Mouse (Mus musculus) heart, embryonic 16.5 days (tissue): ENCODE measurements around the gene Ubn1. TPM values are rescaled to one million over a fixed set of nuclear protein-coding genes. Genes with fewer than 3 reads are reported as not detected.

Source experiments
- ATAC-seq: fragments of 200-750 bp; cut with Nextera tagmentation; replicated peaks from 2 replicates; pipeline ENCODE4 v1.8.0; 2017; ENCODE audit warnings: moderate number of reproducible peaks; ENCODE audit not compliant: insufficient read depth, low FRiP score; ENCODE audit errors: extremely low read depth
- H3K27ac ChIP-seq: fragments of 300-500 bp; sonication (generic); 2 replicates; pipeline ENCODE4 v1.5.1; 2014; ENCODE audit warnings: mild to moderate bottlenecking, low read length, control low read depth, moderate library complexity
- H3K27me3 ChIP-seq: fragments of 300-500 bp; sonication (generic); 2 replicates; pipeline ENCODE4 v1.6.1; 2014; ENCODE audit warnings: low read length, mixed read lengths; ENCODE audit not compliant: control insufficient read depth, insufficient read depth
- H3K36me3 ChIP-seq: fragments of 300-500 bp; sonication (generic); 2 replicates; pipeline ENCODE4 v1.6.1; 2014; ENCODE audit not compliant: control insufficient read depth, insufficient read depth
- H3K4me1 ChIP-seq: fragments of 300-500 bp; sonication (generic); 2 replicates; pipeline ENCODE4 v1.6.1; 2014; ENCODE audit warnings: low read length, mixed read lengths; ENCODE audit not compliant: control insufficient read depth, insufficient read depth
- H3K4me2 ChIP-seq: fragments of 300-500 bp; sonication (generic); 2 replicates; pipeline ENCODE4 v1.6.1; 2014; ENCODE audit warnings: low read depth, mild to moderate bottlenecking, control low read depth, low read length
- H3K4me3 ChIP-seq: fragments of 300-500 bp; sonication (generic); 2 replicates; pipeline ENCODE4 v1.5.1; 2014; ENCODE audit warnings: mild to moderate bottlenecking, control low read depth, low read length
- H3K9ac ChIP-seq: fragments of 300-500 bp; sonication (generic); 2 replicates; pipeline ENCODE4 v1.6.1; 2014; ENCODE audit warnings: low read length, control low read depth
- H3K9me3 ChIP-seq: fragments of 300-500 bp; sonication (generic); replicated peaks from 2 replicates; pipeline ENCODE4 v1.6.1; 2016; ENCODE audit warnings: low read length; ENCODE audit not compliant: control insufficient read depth
- WGBS: fragments of 180-500 bp; shearing (Covaris S2); extraction: QIAGEN DNeasy Blood & Tissue Kit; methylation state at CpG from one replicate; pipeline ENCODE4 v1.1.7; 2014; 5-methylcytosine and 5-hydroxymethylcytosine counted together
- polyA plus RNA-seq: library from polyadenylated mRNA; unstranded; fragments of >200 nt; fragmentation: Nextera tagmentation; extraction: Ambion mirVana; gene quantifications from 2 replicates; pipeline ENCODE4 v1.2.1, GENCODE M21; 2015

Gene Ubn1
- polyA plus RNA-seq, 1 experiment from 2014 or later = 14.0 TPM

- no peaks in the 10 kb centered on the region for H3K4me1 ChIP-seq
- peaks cover 14% of the 10 kb centered on the region; the same call in 1 of the 2 replicates for H3K27me3 ChIP-seq
- no peak overlapping the region for H3K4me2 ChIP-seq
- 61% methylated on average over 6 of the region's 6 CpGs for WGBS
- H3K4me3 ChIP-seq = no peak overlapping the region
- no peak overlapping the region for H3K9ac ChIP-seq
- no peaks in the 10 kb centered on the region for H3K36me3 ChIP-seq
- H3K27ac ChIP-seq = no peak overlapping the region
- 0 out of 2 replicates have a peak, but pooled peaks cover 2% of the 10 kb centered on the region for H3K9me3 ChIP-seq
- ATAC-seq = no peak
Measured at GRCm38 (mm10) chr16:5123476-5123875, 73.6 kb downstream of the Ubn1 start.

- Histone ChIP-seq H3K36me3 (no peaks in the 10 kb centered on the region), H3K4me1 (peaks cover 25% of the 10 kb centered on the region), H3K9ac (no peak overlapping the region), H3K4me2 (no peak overlapping the region), H3K27me3 (peaks cover 30% of the 10 kb centered on the region), H3K9me3 (no peaks in the 10 kb centered on the region), H3K27ac (no peak overlapping the region), H3K4me3 (no peak overlapping the region)
- 36% methylated on average over 2 of the region's 2 CpGs for WGBS
- no peak for ATAC-seq
Measured at GRCm38 (mm10) chr16:5130196-5130595, 80.3 kb downstream of the Ubn1 start.

DNA sequence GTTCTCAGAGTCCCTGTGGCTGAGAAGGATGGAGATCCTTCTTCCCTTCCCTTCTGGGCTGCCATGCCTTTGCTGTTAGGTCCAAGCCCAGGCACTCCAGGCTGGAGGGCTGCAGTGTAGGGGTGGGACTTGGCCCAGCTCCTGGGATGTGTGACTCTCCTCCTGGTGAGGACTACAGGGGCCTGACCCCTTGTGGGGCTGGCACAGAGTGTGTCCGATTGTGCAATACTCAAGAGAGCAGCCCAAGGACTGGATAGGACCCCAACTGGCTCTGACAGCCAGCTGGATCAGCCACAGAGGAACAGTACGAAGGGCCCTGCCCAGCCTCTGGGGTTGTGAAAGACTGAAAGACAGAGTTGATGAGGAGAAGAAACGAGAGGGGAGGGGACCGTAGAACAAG is 80.9 kb downstream of the Ubn1 start:
- Histone ChIP-seq H3K9me3 (no peaks in the 10 kb centered on the region), H3K27me3 (peaks cover 30% of the 10 kb centered on the region), H3K27ac (no peak overlapping the region), H3K36me3 (no peaks in the 10 kb centered on the region), H3K4me1 (peaks cover 30% of the 10 kb centered on the region), H3K9ac (no peak overlapping the region), H3K4me3 (no peak overlapping the region), H3K4me2 (peak overlapping the region; percentile 19; the same call in 1 of the 2 replicates)
- WGBS = 15% methylated on average over 4 of the region's 4 CpGs
- peak; percentile 37 for ATAC-seq

DNA sequence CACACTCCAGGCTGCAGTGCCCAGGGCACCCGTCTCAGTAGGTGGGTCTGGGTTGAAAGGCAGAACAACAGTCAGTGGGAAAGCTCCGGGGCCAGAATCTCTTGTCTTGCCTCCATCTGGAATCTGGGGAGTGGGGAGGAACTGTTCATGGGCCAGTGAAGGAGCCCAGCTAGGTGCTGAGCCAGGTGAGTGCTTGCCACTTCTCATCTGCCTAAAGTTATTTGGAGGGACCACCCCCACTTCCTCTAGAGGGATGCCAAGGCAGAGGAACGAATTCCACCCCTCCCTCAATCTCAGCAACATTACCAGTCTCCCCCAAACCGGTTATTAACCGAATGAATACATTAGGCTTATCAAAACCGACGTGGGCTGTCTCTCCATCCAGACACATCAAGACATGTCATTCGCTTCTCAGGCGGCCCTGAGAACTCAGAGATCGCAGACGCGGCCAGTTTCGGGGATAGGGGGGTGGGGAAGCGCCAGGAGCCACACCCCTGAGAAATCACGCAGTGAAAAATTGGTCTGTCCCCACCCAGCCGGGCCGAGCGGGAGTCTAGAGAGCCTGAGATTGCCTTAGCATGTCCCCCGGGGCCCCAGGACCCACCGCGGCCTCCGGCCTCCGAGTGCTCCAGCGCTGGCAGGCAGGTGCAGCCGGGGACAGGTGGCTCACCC is 81.5 kb downstream of the Ubn1 start:
- no peak for ATAC-seq
- 5% methylated on average over 25 of the region's 25 CpGs for WGBS
- Histone ChIP-seq H3K36me3 (no peaks in the 10 kb centered on the region), H3K27ac (no peak overlapping the region), H3K4me1 (peaks cover 37% of the 10 kb centered on the region), H3K9ac (no peak overlapping the region; the same call in 1 of the 2 replicates), H3K4me3 (peak overlapping the region; percentile 53), H3K9me3 (no peaks in the 10 kb centered on the region), H3K4me2 (peak overlapping the region; percentile 68; the same call in 1 of the 2 replicates), H3K27me3 (peaks cover 30% of the 10 kb centered on the region)

DNA sequence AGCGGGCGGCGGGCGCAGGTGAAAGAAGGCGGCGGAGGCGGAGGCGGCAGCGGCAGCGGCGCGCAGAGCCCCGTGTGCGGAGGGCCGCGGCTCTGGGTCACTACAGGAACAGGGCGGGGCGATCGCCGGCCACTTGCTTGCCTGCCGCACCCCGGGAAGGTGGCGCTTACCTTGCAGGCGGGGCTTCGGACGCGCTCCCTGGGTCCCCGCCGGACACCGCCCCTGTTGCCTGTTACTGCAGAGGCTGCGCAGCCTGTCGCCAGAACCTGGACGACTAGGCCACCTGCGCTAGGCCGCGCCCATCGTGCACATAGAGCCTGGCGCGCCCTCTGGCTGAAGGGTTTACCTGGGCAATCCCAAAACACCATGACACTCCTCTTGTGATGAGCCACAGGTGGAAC is 82.5 kb downstream of the Ubn1 start, which contains the start of gene Ppl:
Gene Ppl (minus strand): TSS at position 21 of the 401 bp plus-strand sequence.
- Histone ChIP-seq H3K9ac (peak within 1 kb of the TSS; percentile 56), H3K4me1 (peaks cover 45% of the 10 kb centered on the region), H3K9me3 (no peaks in the 10 kb centered on the region), H3K27me3 (peaks cover 30% of the 10 kb centered on the region), H3K4me2 (peak within 1 kb of the TSS; percentile 68), H3K4me3 (peak within 1 kb of the TSS; percentile 53), H3K36me3 (no peaks in the 10 kb centered on the region), H3K27ac (no peak within 1 kb of the TSS)
- 1% methylated on average over 28 of the region's 39 CpGs for WGBS
- no peak for ATAC-seq

- WGBS = 35% methylated on average over 14 of the region's 14 CpGs
- no peak overlapping the region for H3K4me2 ChIP-seq
- no peak overlapping the region for H3K4me3 ChIP-seq
- no peaks in the 10 kb centered on the region for H3K36me3 ChIP-seq
- peaks cover 26% of the 10 kb centered on the region for H3K27me3 ChIP-seq
- no peaks in the 10 kb centered on the region for H3K9me3 ChIP-seq
- peak overlapping the region; percentile 75 for H3K27ac ChIP-seq
- H3K9ac ChIP-seq = no peak overlapping the region
- ATAC-seq = peak; percentile 84
- peaks cover 47% of the 10 kb centered on the region for H3K4me1 ChIP-seq
Measured at GRCm38 (mm10) chr16:5134623-5135330, 84.9 kb downstream of the Ubn1 start.

- Histone ChIP-seq H3K4me1 (peaks cover 46% of the 10 kb centered on the region), H3K9me3 (no peaks in the 10 kb centered on the region), H3K4me3 (no peak overlapping the region), H3K36me3 (no peaks in the 10 kb centered on the region), H3K4me2 (no peak overlapping the region), H3K27ac (peak overlapping the region; percentile 75), H3K27me3 (peaks cover 19% of the 10 kb centered on the region), H3K9ac (peak overlapping the region; percentile 12; the same call in 1 of the 2 replicates)
- 0 out of 2 replicates have a peak, but pooled peaks have one; percentile 5 for ATAC-seq
- 38% methylated on average over 8 of the region's 8 CpGs for WGBS
Measured at GRCm38 (mm10) chr16:5135551-5136261, 85.8 kb downstream of the Ubn1 start.
